Mouse (Mus musculus): ENCODE data around the gene Rnf144a.

DNA sequence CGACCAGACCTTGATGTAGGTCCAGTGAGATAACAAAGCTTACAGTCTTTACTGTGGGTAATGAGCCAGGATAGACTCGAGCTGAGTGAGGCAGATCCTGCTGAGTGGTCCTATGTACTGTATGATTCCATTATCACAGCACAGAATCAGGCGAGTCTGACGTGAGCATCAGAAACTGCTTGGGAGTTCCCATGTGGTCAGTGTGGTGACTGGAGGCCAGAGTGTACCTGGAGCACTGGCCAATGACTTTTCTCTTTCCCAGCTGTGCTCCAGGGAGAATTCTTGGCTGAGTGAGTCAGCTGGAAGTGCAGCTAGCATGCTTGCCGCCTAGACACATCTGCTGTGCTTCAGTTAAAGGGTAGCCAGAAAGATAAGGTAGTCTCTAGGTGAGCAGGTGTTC lies 39.6 kb upstream of the Rnf144a start:
- TF ChIP-seq CTCF (IDR thresholded peaks at IDR 0.05; ENCODE audit: low read depth, low read length) (no peak), POLR2A (IDR thresholded peaks at IDR 0.05; ENCODE audit: borderline replicate concordance, low read depth, low read length) (no peak)
